Mouse (Mus musculus): Measurements from ENCODE around the gene Carmil1. TPM values are rescaled to one million over a fixed set of nuclear protein-coding genes. Genes with fewer than 3 reads are reported as not detected.
A peak's percentile ranks its signal among the peaks of the same experiment; 100 is the strongest.

Gene Carmil1
- 1 to 10 TPM; 2.9 to 3.8 TPM for total RNA-seq (2021)
- long read RNA-seq, experiment 1, partial matches to known transcripts: 0 of 1 reads
- long read RNA-seq, experiment 1, other reads (novel, unspliced or antisense): 1 of 1 reads
- long read RNA-seq, experiment 2, partial matches to known transcripts: 1 of 2 reads
- long read RNA-seq, experiment 2, other reads (novel, unspliced or antisense): 1 of 2 reads

GRCm38 (mm10) chr13:24280439-24281431 is at the start of gene Carmil1:
Carmil1 (minus strand) TSS chr13:24280795.
- DNase-seq: peak; percentile 76
- intact Hi-C loops (cut with DNase I; ENCODE audit: low total_unique reads): no loop called here

GRCm38 (mm10) chr13:24330128-24330527 is 49.5 kb upstream of the Carmil1 start:
- DNase-seq: no peak
- intact Hi-C loops (cut with DNase I; ENCODE audit: low total_unique reads): no loop called here

- DNase-seq: no peak
- intact Hi-C loops (cut with DNase I; ENCODE audit: low total_unique reads): no loop called here
Measured at GRCm38 (mm10) chr13:24328036-24328817, 47.6 kb upstream of the Carmil1 start.

- intact Hi-C loops (cut with DNase I; ENCODE audit: low total_unique reads): no loop called here
- DNase-seq: no peak
Measured at GRCm38 (mm10) chr13:24327201-24327600, 46.6 kb upstream of the Carmil1 start, which contains the start of gene Cmah. Cmah (plus strand) TSS chr13:24327404.

- no peak for DNase-seq
- intact Hi-C loops (cut with DNase I; ENCODE audit: low total_unique reads): no loop called here
Measured at GRCm38 (mm10) chr13:24321313-24321712, 40.7 kb upstream of the Carmil1 start.

GRCm38 (mm10) chr13:24318618-24319017 is 38.0 kb upstream of the Carmil1 start:
- intact Hi-C loops (cut with DNase I; ENCODE audit: low total_unique reads): no loop called here
- DNase-seq: no peak

GRCm38 (mm10) chr13:24316563-24316962 is 36.0 kb upstream of the Carmil1 start:
- DNase-seq: no peak
- intact Hi-C loops (cut with DNase I; ENCODE audit: low total_unique reads): no loop called here

GRCm38 (mm10) chr13:24311011-24311940 is 30.7 kb upstream of the Carmil1 start:
- intact Hi-C loops (cut with DNase I; ENCODE audit: low total_unique reads): no loop called here
- no peak for DNase-seq

- intact Hi-C loops (cut with DNase I; ENCODE audit: low total_unique reads): no loop called here
- DNase-seq: no peak
Measured at GRCm38 (mm10) chr13:24306248-24306647, 25.7 kb upstream of the Carmil1 start.

- intact Hi-C loops (cut with DNase I; ENCODE audit: low total_unique reads): no loop called here
- DNase-seq: no peak
Measured at GRCm38 (mm10) chr13:24305486-24305885, 24.9 kb upstream of the Carmil1 start.

GRCm38 (mm10) chr13:24297252-24297651 is 16.7 kb upstream of the Carmil1 start:
- DNase-seq: no peak
- intact Hi-C loops (cut with DNase I; ENCODE audit: low total_unique reads): loop anchor here (10.0 kb wide), 2 partner anchors 272 to 462 kb away; partner anchors contain the start of gene Slc17a3

GRCm38 (mm10) chr13:24287381-24287780 is 6.8 kb upstream of the Carmil1 start:
- intact Hi-C loops (cut with DNase I; ENCODE audit: low total_unique reads): no loop called here

GRCm38 (mm10) chr13:24279762-24280438 is 695 bp downstream of the Carmil1 start:
- intact Hi-C loops (cut with DNase I; ENCODE audit: low total_unique reads): loop anchor here (5.0 kb wide), 1 partner anchor 168 kb away; no protein-coding TSS in a partner anchor
- DNase-seq: no peak

More at GRCm38 (mm10) chr13:24287381-24287780, 6.8 kb upstream of the Carmil1 start:
- DNase-seq: no peak

GRCm38 (mm10) chr13:24279407-24279761 is 1.2 kb downstream of the Carmil1 start:
- intact Hi-C loops (cut with DNase I; ENCODE audit: low total_unique reads): loop anchor here (5.0 kb wide), 1 partner anchor 167 kb away; no protein-coding TSS in a partner anchor

GRCm38 (mm10) chr13:24272740-24273377 is 7.7 kb downstream of the Carmil1 start:
- intact Hi-C loops (cut with DNase I; ENCODE audit: low total_unique reads): no loop called here

More at GRCm38 (mm10) chr13:24279407-24279761, 1.2 kb downstream of the Carmil1 start:
- DNase-seq: no peak

GRCm38 (mm10) chr13:24269100-24269465 is 11.5 kb downstream of the Carmil1 start:
- no peak for DNase-seq
- intact Hi-C loops (cut with DNase I; ENCODE audit: low total_unique reads): no loop called here

More at GRCm38 (mm10) chr13:24272740-24273377, 7.7 kb downstream of the Carmil1 start:
- DNase-seq: no peak

GRCm38 (mm10) chr13:24268355-24269099 is 12.1 kb downstream of the Carmil1 start:
- DNase-seq: no peak
- intact Hi-C loops (cut with DNase I; ENCODE audit: low total_unique reads): no loop called here
